Mouse (Mus musculus) forebrain, embryonic 11.5 days (tissue): Measurements from ENCODE around the gene Pla2g4e. TPM values are rescaled to one million over a fixed set of nuclear protein-coding genes. Genes with fewer than 3 reads are reported as not detected.

Source experiments
- ATAC-seq: fragments of 200-750 bp; cut with Nextera tagmentation; replicated peaks from 2 replicates; pipeline ENCODE4 v1.8.0; 2017; ENCODE audit warnings: moderate TSS enrichment; ENCODE audit not compliant: low FRiP score
- DNase-seq: peaks from one replicate; pipeline ENCODE4 v3.0.0-alpha.2; 2017; ENCODE audit warnings: low spot score
- H3K27ac ChIP-seq: fragments of 300-500 bp; sonication (generic); 2 replicates; pipeline ENCODE4 v1.5.1; 2014; ENCODE audit warnings: low read depth, low read length
- H3K27me3 ChIP-seq: fragments of 300-500 bp; sonication (generic); 2 replicates; pipeline ENCODE4 v1.6.1; 2014; ENCODE audit warnings: mild to moderate bottlenecking, low read length, mixed read lengths; ENCODE audit not compliant: control insufficient read depth, insufficient read depth
- H3K36me3 ChIP-seq: fragments of 300-500 bp; sonication (generic); 2 replicates; pipeline ENCODE4 v1.6.1; 2014; ENCODE audit warnings: mild to moderate bottlenecking, low read length, moderate library complexity, mixed read lengths; ENCODE audit not compliant: control insufficient read depth, insufficient read depth
- H3K4me1 ChIP-seq: fragments of 300-500 bp; sonication (generic); replicated peaks from 2 replicates; pipeline ENCODE4 v1.6.1; 2014; ENCODE audit warnings: low read length, mixed read lengths; ENCODE audit not compliant: control insufficient read depth, insufficient read depth
- H3K4me2 ChIP-seq: fragments of 300-500 bp; sonication (generic); 2 replicates; pipeline ENCODE4 v1.6.1; 2014; ENCODE audit warnings: low read depth, mild to moderate bottlenecking, low read length, moderate library complexity, mixed read lengths; ENCODE audit not compliant: severe bottlenecking
- H3K4me3 ChIP-seq: fragments of 300-500 bp; sonication (generic); 2 replicates; pipeline ENCODE4 v1.5.1; 2014; ENCODE audit warnings: low read depth, low read length
- H3K9ac ChIP-seq: fragments of 300-500 bp; sonication (generic); 2 replicates; pipeline ENCODE4 v1.6.1; 2014; ENCODE audit warnings: low read length
- H3K9me3 ChIP-seq: fragments of 300-500 bp; sonication (generic); 2 replicates; pipeline ENCODE4 v1.6.1; 2016; ENCODE audit warnings: low read length, mixed read lengths; ENCODE audit not compliant: control insufficient read depth
- WGBS: fragments of 180-500 bp; shearing (Covaris S2); extraction: QIAGEN DNeasy Blood & Tissue Kit; methylation state at CpG from one replicate; pipeline ENCODE4 v1.1.7; 2014; 5-methylcytosine and 5-hydroxymethylcytosine counted together
- polyA plus RNA-seq: library from polyadenylated mRNA; unstranded; fragments of >200 nt; fragmentation: Nextera tagmentation; extraction: Ambion mirVana; gene quantifications from 2 replicates; pipeline ENCODE4 v1.2.1, GENCODE M21; 2014

Gene Pla2g4e
- polyA plus RNA-seq, 1 experiment from 2014 or later: 0.09 TPM

GRCm38 (mm10) chr2:120214600-120214999 lies 30.5 kb downstream of the Pla2g4e start:
- Histone ChIP-seq H3K27ac (no peak overlapping the region), H3K9me3 (no peaks in the 10 kb centered on the region), H3K4me1 (no peaks in the 10 kb centered on the region), H3K36me3 (no peaks in the 10 kb centered on the region), H3K4me3 (no peak overlapping the region), H3K9ac (no peak overlapping the region), H3K4me2 (no peak overlapping the region), H3K27me3 (no peaks in the 10 kb centered on the region)
- no peak for DNase-seq
- ATAC-seq: no peak
- WGBS: 93% methylated on average over 5 of the region's 5 CpGs

GRCm38 (mm10) chr2:120211448-120211847 lies 33.7 kb downstream of the Pla2g4e start:
- ATAC-seq (no peak), DNase-seq (no peak)
- no peaks in the 10 kb centered on the region for H3K36me3 ChIP-seq
- no peaks in the 10 kb centered on the region for H3K9me3 ChIP-seq
- H3K4me1 ChIP-seq: no peaks in the 10 kb centered on the region
- no peaks in the 10 kb centered on the region for H3K27me3 ChIP-seq
- WGBS: 64% methylated on average over 2 of the region's 2 CpGs
- no peak overlapping the region for H3K4me3 ChIP-seq
- H3K9ac ChIP-seq: no peak overlapping the region
- no peak overlapping the region for H3K4me2 ChIP-seq
- no peak overlapping the region for H3K27ac ChIP-seq

- no peak overlapping the region for H3K4me2 ChIP-seq
- no peaks in the 10 kb centered on the region for H3K36me3 ChIP-seq
- no peak overlapping the region for H3K4me3 ChIP-seq
- H3K27me3 ChIP-seq: no peaks in the 10 kb centered on the region
- DNase-seq: no peak
- no peaks in the 10 kb centered on the region for H3K9me3 ChIP-seq
- 66% methylated on average over 7 of the region's 7 CpGs for WGBS
- H3K4me1 ChIP-seq: no peaks in the 10 kb centered on the region
- no peak overlapping the region for H3K27ac ChIP-seq
- H3K9ac ChIP-seq: no peak overlapping the region
- ATAC-seq: no peak
Measured at GRCm38 (mm10) chr2:120207926-120208325, 37.2 kb downstream of the Pla2g4e start.

GRCm38 (mm10) chr2:120207028-120207427 lies 38.1 kb downstream of the Pla2g4e start:
- Histone ChIP-seq H3K4me2 (no peak overlapping the region), H3K4me1 (no peaks in the 10 kb centered on the region), H3K27ac (no peak overlapping the region), H3K9ac (no peak overlapping the region), H3K27me3 (no peaks in the 10 kb centered on the region), H3K36me3 (no peaks in the 10 kb centered on the region), H3K9me3 (no peaks in the 10 kb centered on the region), H3K4me3 (no peak overlapping the region)
- WGBS: 85% methylated on average over 6 of the region's 6 CpGs
- DNase-seq: no peak
- no peak for ATAC-seq

- no peak overlapping the region for H3K27ac ChIP-seq
- no peaks in the 10 kb centered on the region for H3K27me3 ChIP-seq
- 73% methylated on average over 3 of the region's 3 CpGs for WGBS
Measured at GRCm38 (mm10) chr2:120203742-120204141, 41.4 kb downstream of the Pla2g4e start.

GRCm38 (mm10) chr2:120200077-120200476 lies 45.1 kb downstream of the Pla2g4e start:
- no peaks in the 10 kb centered on the region for H3K4me1 ChIP-seq
- H3K27me3 ChIP-seq: no peaks in the 10 kb centered on the region
- 81% methylated on average over 7 of the region's 7 CpGs for WGBS
- DNase-seq: no peak
- no peak overlapping the region for H3K4me3 ChIP-seq
- H3K36me3 ChIP-seq: no peaks in the 10 kb centered on the region
- no peaks in the 10 kb centered on the region for H3K9me3 ChIP-seq
- no peak overlapping the region for H3K9ac ChIP-seq
- no peak for ATAC-seq
- no peak overlapping the region for H3K27ac ChIP-seq
- H3K4me2 ChIP-seq: no peak overlapping the region

More at GRCm38 (mm10) chr2:120203742-120204141, 41.4 kb downstream of the Pla2g4e start:
- Histone ChIP-seq H3K4me3 (no peak overlapping the region), H3K36me3 (no peaks in the 10 kb centered on the region), H3K9ac (no peak overlapping the region), H3K4me1 (no peaks in the 10 kb centered on the region), H3K4me2 (no peak overlapping the region), H3K9me3 (no peaks in the 10 kb centered on the region)
- DNase-seq: no peak
- no peak for ATAC-seq

DNA sequence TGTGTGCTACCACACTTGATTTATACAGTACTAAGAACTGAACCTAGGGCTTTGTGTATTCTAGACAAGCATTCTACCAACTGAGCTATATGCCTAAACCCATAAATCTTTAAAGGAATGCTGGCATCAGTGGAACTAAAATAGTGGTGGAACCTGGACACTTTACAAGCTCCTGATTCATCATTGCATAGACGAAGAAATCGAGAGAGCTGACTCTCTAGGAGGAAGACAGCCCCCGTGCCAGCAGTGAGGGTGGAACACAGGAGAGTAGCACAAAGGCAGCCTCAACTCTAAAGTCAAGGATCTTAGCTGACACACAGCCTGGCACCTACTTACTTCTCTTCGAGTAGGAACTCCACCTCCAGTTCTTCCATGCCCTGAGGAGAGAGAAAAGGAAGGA lies 57.0 kb downstream of the Pla2g4e start:
- no peak for DNase-seq
- Histone ChIP-seq H3K4me2 (no peak overlapping the region), H3K27ac (no peak overlapping the region), H3K4me1 (no peaks in the 10 kb centered on the region), H3K4me3 (no peak overlapping the region), H3K9me3 (no peaks in the 10 kb centered on the region), H3K36me3 (no peaks in the 10 kb centered on the region), H3K9ac (no peak overlapping the region), H3K27me3 (no peaks in the 10 kb centered on the region)
- no peak for ATAC-seq
- WGBS: 86% methylated on average over 4 of the region's 4 CpGs

DNA sequence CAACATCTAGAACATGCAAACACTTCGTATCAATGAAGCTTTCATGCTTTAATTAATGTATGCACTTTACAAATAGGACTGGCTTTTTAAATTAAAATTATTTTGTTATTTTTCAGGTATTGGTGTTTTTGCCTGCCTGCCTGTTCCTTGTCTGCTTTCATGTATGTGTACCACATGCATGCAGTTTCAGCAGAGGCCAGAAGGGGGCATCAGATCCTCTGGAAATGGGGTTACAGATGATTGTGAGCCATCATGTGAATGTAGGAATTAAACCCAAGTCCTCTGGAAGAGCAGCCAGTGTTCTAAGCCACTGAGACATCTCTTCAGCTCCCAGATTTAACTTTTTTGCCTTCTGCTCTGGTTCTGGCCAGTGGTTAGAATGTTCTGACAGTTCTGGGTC lies 57.6 kb downstream of the Pla2g4e start:
- Histone ChIP-seq H3K4me1 (no peaks in the 10 kb centered on the region), H3K4me2 (no peak overlapping the region), H3K27ac (no peak overlapping the region), H3K36me3 (no peaks in the 10 kb centered on the region), H3K9me3 (no peaks in the 10 kb centered on the region), H3K9ac (no peak overlapping the region), H3K4me3 (no peak overlapping the region), H3K27me3 (no peaks in the 10 kb centered on the region)
- ATAC-seq (no peak), DNase-seq (no peak)
- 90% methylated on average over 1 of the region's 1 CpGs for WGBS

DNA sequence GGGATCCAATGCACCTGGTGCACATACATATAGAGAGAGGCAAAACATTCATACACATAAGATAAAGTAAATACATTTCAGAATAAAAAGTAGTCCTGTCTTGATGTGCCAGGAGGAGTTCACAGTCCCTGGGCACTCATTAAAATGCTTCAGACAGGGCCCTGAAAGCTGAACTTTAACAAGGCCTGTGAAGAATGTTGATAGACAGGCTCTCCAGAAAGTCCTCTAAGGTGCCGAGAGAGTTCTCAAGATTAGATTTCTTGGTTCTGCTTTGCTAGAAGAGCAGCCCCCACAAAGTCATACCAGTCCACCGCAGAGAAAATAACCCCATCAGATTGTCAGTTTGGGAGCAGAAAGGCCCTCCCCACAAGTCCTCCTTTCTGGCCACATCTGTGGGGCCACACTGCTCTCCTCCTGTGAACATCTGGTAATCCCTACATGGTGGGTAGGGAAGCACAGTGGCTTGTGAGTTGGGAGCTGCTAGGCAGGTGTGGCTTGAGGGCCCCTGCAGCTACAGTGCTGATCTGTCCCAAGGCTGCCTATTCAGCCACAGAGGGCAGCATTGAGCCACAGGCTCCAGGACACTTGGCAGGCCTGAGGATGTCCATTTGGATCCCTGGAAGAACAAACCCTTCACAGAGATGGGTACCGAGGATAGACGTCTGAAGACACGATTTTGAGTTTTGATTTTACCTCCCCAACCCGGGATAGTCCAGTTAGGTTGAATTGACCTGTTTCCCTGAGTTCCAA lies 59.4 kb downstream of the Pla2g4e start:
- 91% methylated on average over 6 of the region's 6 CpGs for WGBS
- H3K9ac ChIP-seq: no peak overlapping the region
- H3K4me1 ChIP-seq: no peaks in the 10 kb centered on the region
- H3K36me3 ChIP-seq: no peaks in the 10 kb centered on the region
- no peak overlapping the region for H3K4me3 ChIP-seq
- H3K27ac ChIP-seq: no peak overlapping the region
- no peak for DNase-seq
- no peak for ATAC-seq
- no peaks in the 10 kb centered on the region for H3K9me3 ChIP-seq
- H3K27me3 ChIP-seq: no peaks in the 10 kb centered on the region
- no peak overlapping the region for H3K4me2 ChIP-seq
